Mouse (Mus musculus): ENCODE results near the gene Bola2.

- TF ChIP-seq CTCF (IDR thresholded peaks at IDR 0.05; ENCODE audit: control insufficient read depth, insufficient read depth, low read length) (no peak), POLR2A (IDR thresholded peaks at IDR 0.05; ENCODE audit: borderline replicate concordance, control insufficient read depth, low read depth, low read length) (no peak)
These were observed 23.1 kb upstream of the Bola2 start for GRCm38 (mm10) chr7:126672111-126672510.

All from bone marrow, adult 2 months (tissue).